Mouse (Mus musculus): ENCODE results near the gene Pkhd1.

DNA sequence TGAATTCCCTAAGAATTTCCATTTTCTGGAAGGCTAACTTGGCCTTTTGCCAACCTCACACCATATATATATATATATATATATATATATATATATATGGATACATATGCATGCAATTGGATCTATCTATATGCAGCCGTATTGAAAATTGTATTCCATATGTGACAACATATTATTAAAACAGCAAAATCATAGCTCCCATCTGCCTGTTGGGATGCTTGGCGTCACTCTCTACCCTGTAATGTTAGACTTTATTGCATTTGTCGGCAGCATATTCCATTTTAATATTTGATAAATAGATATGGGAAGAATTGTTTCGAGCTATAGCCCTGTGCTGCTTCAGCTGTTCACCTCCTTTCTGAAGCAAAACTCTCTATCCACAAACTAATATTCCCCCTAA is 600.2 kb downstream of the Pkhd1 start:
- TF ChIP-seq GATA1 (IDR thresholded peaks at IDR 0.05; ENCODE audit: borderline replicate concordance, low read length) (no peak), FLI1 (IDR thresholded peaks at IDR 0.05; ENCODE audit: low read length) (no peak)

Measured in megakaryocyte, embryonic 14.5 days (primary cell).